Mouse (Mus musculus) midbrain, postnatal 0 days (tissue): Measurements from ENCODE around the gene Atp1a4. TPM values are rescaled to one million over a fixed set of nuclear protein-coding genes. Genes with fewer than 3 reads are reported as not detected.

Source experiments
- ATAC-seq: fragments of 200-750 bp; cut with Nextera tagmentation; 2 replicates; pipeline ENCODE4 v1.8.0; 2017; ENCODE audit warnings: moderate number of reproducible peaks, mild to moderate bottlenecking, moderate TSS enrichment, moderate library complexity; ENCODE audit not compliant: low FRiP score
- DNase-seq: peaks from one replicate; pipeline ENCODE4 v3.0.0-alpha.2; 2015; ENCODE audit warnings: low spot score
- H3K27ac ChIP-seq: fragments of 300-500 bp; sonication (generic); 2 replicates; pipeline ENCODE4 v1.5.1; 2014; ENCODE audit warnings: low read depth, mild to moderate bottlenecking, low read length, mixed read lengths
- H3K27me3 ChIP-seq: fragments of 300-500 bp; sonication (generic); 2 replicates; pipeline ENCODE4 v1.6.1; 2014; ENCODE audit warnings: low read length, control low read depth, mixed read lengths; ENCODE audit not compliant: insufficient read depth
- H3K36me3 ChIP-seq: fragments of 300-500 bp; sonication (generic); 2 replicates; pipeline ENCODE4 v1.6.1; 2014; ENCODE audit warnings: low read length, control low read depth, mixed read lengths; ENCODE audit not compliant: insufficient read depth
- H3K4me1 ChIP-seq: fragments of 300-500 bp; sonication (generic); 2 replicates; pipeline ENCODE4 v1.6.1; 2014; ENCODE audit warnings: mild to moderate bottlenecking, control low read depth, antibody characterized with exemption, low read length, mixed read lengths; ENCODE audit not compliant: insufficient read depth
- H3K4me2 ChIP-seq: fragments of 300-500 bp; sonication (generic); 2 replicates; pipeline ENCODE4 v1.6.1; 2014; ENCODE audit warnings: low read depth, mild to moderate bottlenecking, low read length, mixed read lengths; ENCODE audit not compliant: poor library complexity, severe bottlenecking
- H3K4me3 ChIP-seq: fragments of 300-500 bp; sonication (generic); 2 replicates; pipeline ENCODE4 v1.5.1; 2014; ENCODE audit warnings: low read depth, mild to moderate bottlenecking, low read length, moderate library complexity
- H3K9ac ChIP-seq: fragments of 300-500 bp; sonication (generic); replicated peaks from 2 replicates; pipeline ENCODE4 v1.6.1; 2014; ENCODE audit warnings: mild to moderate bottlenecking, low read length, moderate library complexity, mixed read lengths; ENCODE audit not compliant: poor library complexity, severe bottlenecking
- H3K9me3 ChIP-seq: fragments of 300-500 bp; sonication (generic); 2 replicates; pipeline ENCODE4 v1.6.1; 2016; ENCODE audit warnings: low read length, control low read depth
- CTCF ChIP-seq: IDR thresholded peaks from 2 replicates; pipeline ENCODE4 v1.5.1; 2016; ENCODE audit warnings: antibody characterized with exemption, mild to moderate bottlenecking
- WGBS: fragments of 180-500 bp; shearing (Covaris S2); extraction: QIAGEN DNeasy Blood & Tissue Kit; methylation state at CpG from one replicate; pipeline ENCODE4 v1.1.7; 2014; 5-methylcytosine and 5-hydroxymethylcytosine counted together
- polyA plus RNA-seq: library from polyadenylated mRNA; unstranded; fragments of >200 nt; fragmentation: Nextera tagmentation; extraction: Ambion mirVana; gene quantifications from 2 replicates; pipeline ENCODE4 v1.2.1, GENCODE M21; 2015
- total RNA-seq: library from RNA; depleted of rRNA; stranded (reverse); fragments of >200 nt; gene quantifications from 2 replicates; pipeline ENCODE4 v1.2.3, GENCODE M21; 2014

Atp1a4 gene
- total and polyA plus RNA-seq, 2 experiments from 2014 or later, result 0.05 TPM; not detected in 1

GRCm38 (mm10) chr1:172304443-172304842, 46.2 kb upstream of the Atp1a4 start:
- Histone ChIP-seq H3K27ac (no peak overlapping the region), H3K9me3 (no peaks in the 10 kb centered on the region), H3K36me3 (no peaks in the 10 kb centered on the region), H3K4me1 (0 out of 2 replicates have a peak, but pooled peaks cover 4% of the 10 kb centered on the region), H3K27me3 (no peaks in the 10 kb centered on the region), H3K9ac (no peak overlapping the region), H3K4me3 (no peak overlapping the region), H3K4me2 (no peak overlapping the region)
- TF ChIP-seq CTCF, result no peak
- WGBS, result 80% methylated on average over 6 of the region's 6 CpGs
- ATAC-seq (no peak), DNase-seq (no peak)

- DNase-seq, result no peak
- no peak overlapping the region for H3K9ac ChIP-seq
- TF ChIP-seq CTCF, result no peak
- no peaks in the 10 kb centered on the region for H3K9me3 ChIP-seq
- no peaks in the 10 kb centered on the region for H3K36me3 ChIP-seq
- no peak for ATAC-seq
- 27% methylated on average over 6 of the region's 6 CpGs for WGBS
- no peak overlapping the region for H3K4me3 ChIP-seq
- H3K27ac ChIP-seq, result no peak overlapping the region
- H3K4me1 ChIP-seq, result 0 out of 2 replicates have a peak, but pooled peaks cover 4% of the 10 kb centered on the region
- H3K27me3 ChIP-seq, result no peaks in the 10 kb centered on the region
- no peak overlapping the region for H3K4me2 ChIP-seq
Observed at GRCm38 (mm10) chr1:172302851-172303250, 44.6 kb upstream of the Atp1a4 start.

- Histone ChIP-seq H3K4me2 (no peak overlapping the region), H3K4me1 (0 out of 2 replicates have a peak, but pooled peaks cover 4% of the 10 kb centered on the region), H3K36me3 (no peaks in the 10 kb centered on the region), H3K4me3 (no peak overlapping the region), H3K27ac (no peak overlapping the region), H3K9ac (no peak overlapping the region), H3K27me3 (no peaks in the 10 kb centered on the region), H3K9me3 (no peaks in the 10 kb centered on the region)
- no peak for TF ChIP-seq CTCF
- DNase-seq, result no peak
- WGBS, result 60% methylated on average over 3 of the region's 3 CpGs
- ATAC-seq, result no peak
Observed at GRCm38 (mm10) chr1:172302311-172302710, 44.1 kb upstream of the Atp1a4 start.

GRCm38 (mm10) chr1:172301180-172301579, 43.0 kb upstream of the Atp1a4 start:
- H3K4me3 ChIP-seq, result no peak overlapping the region
- H3K27me3 ChIP-seq, result no peaks in the 10 kb centered on the region
- H3K4me1 ChIP-seq, result 0 out of 2 replicates have a peak, but pooled peaks cover 4% of the 10 kb centered on the region
- ATAC-seq (no peak), DNase-seq (peak; percentile 62)
- H3K4me2 ChIP-seq, result no peak overlapping the region
- peak overlapping the region; percentile 32; the same call in 1 of the 2 replicates for H3K27ac ChIP-seq
- no peaks in the 10 kb centered on the region for H3K9me3 ChIP-seq
- 40% methylated on average over 12 of the region's 12 CpGs for WGBS
- TF ChIP-seq CTCF, result no peak
- H3K36me3 ChIP-seq, result no peaks in the 10 kb centered on the region
- H3K9ac ChIP-seq, result no peak overlapping the region

GRCm38 (mm10) chr1:172300247-172300646, 42.0 kb upstream of the Atp1a4 start:
- H3K36me3 ChIP-seq, result no peaks in the 10 kb centered on the region
- 0 out of 2 replicates have a peak, but pooled peaks cover 4% of the 10 kb centered on the region for H3K4me1 ChIP-seq
- H3K9me3 ChIP-seq, result no peaks in the 10 kb centered on the region
- TF ChIP-seq CTCF, result no peak
- no peak overlapping the region for H3K9ac ChIP-seq
- 61% methylated on average over 5 of the region's 5 CpGs for WGBS
- DNase-seq (no peak), ATAC-seq (no peak)
- no peak overlapping the region for H3K4me3 ChIP-seq
- H3K27me3 ChIP-seq, result no peaks in the 10 kb centered on the region
- H3K4me2 ChIP-seq, result no peak overlapping the region
- H3K27ac ChIP-seq, result peak overlapping the region; percentile 32; the same call in 1 of the 2 replicates

GRCm38 (mm10) chr1:172299528-172299927, 41.3 kb upstream of the Atp1a4 start:
- no peaks in the 10 kb centered on the region for H3K9me3 ChIP-seq
- H3K4me1 ChIP-seq, result 0 out of 2 replicates have a peak, but pooled peaks cover 4% of the 10 kb centered on the region
- ATAC-seq, result no peak
- no peak overlapping the region for H3K4me3 ChIP-seq
- H3K9ac ChIP-seq, result no peak overlapping the region
- H3K36me3 ChIP-seq, result no peaks in the 10 kb centered on the region
- no peak overlapping the region for H3K4me2 ChIP-seq
- WGBS, result 60% methylated on average over 7 of the region's 7 CpGs
- peak overlapping the region; percentile 51 for H3K27ac ChIP-seq
- DNase-seq, result no peak
- no peak for TF ChIP-seq CTCF
- H3K27me3 ChIP-seq, result no peaks in the 10 kb centered on the region
